Mouse (Mus musculus) limb, embryonic 10.5 days (tissue): ENCODE results near the gene Tnfrsf13c. TPM values are rescaled to one million over a fixed set of nuclear protein-coding genes. Genes with fewer than 3 reads are reported as not detected.

Experiments
- DNase-seq: peaks from one replicate; pipeline ENCODE4 v3.0.0-alpha.2; 2017; ENCODE audit warnings: low spot score
- H3K27ac ChIP-seq: fragments of 300-500 bp; sonication (generic); 2 replicates; pipeline ENCODE4 v1.5.1; 2016; ENCODE audit warnings: mild to moderate bottlenecking
- H3K27me3 ChIP-seq: fragments of 300-500 bp; sonication (generic); 2 replicates; pipeline ENCODE4 v1.6.1; 2016; ENCODE audit warnings: low read depth, mild to moderate bottlenecking; ENCODE audit not compliant: poor library complexity, severe bottlenecking
- H3K36me3 ChIP-seq: fragments of 300-500 bp; sonication (generic); 2 replicates; pipeline ENCODE4 v1.6.1; 2016; ENCODE audit warnings: mild to moderate bottlenecking, moderate library complexity
- H3K4me1 ChIP-seq: fragments of 300-500 bp; sonication (generic); 2 replicates; pipeline ENCODE4 v1.6.1; 2016
- H3K4me3 ChIP-seq: fragments of 300-500 bp; sonication (generic); 2 replicates; pipeline ENCODE4 v1.5.1; 2016; ENCODE audit warnings: mild to moderate bottlenecking, moderate library complexity
- H3K9me3 ChIP-seq: fragments of 300-500 bp; sonication (generic); replicated peaks from 2 replicates; pipeline ENCODE4 v1.6.1; 2016; ENCODE audit warnings: mild to moderate bottlenecking
- WGBS: fragments of 180-500 bp; shearing (Covaris S2); methylation state at CpG from one replicate; pipeline ENCODE4 v1.1.7; 2016; 5-methylcytosine and 5-hydroxymethylcytosine counted together
- polyA plus RNA-seq: library from polyadenylated mRNA; unstranded; fragments of >200 nt; fragmentation: Nextera tagmentation; extraction: Ambion mirVana; gene quantifications from 2 replicates; pipeline ENCODE4 v1.2.1, GENCODE M21; 2016

The Tnfrsf13c gene
- polyA plus RNA-seq, 1 experiment from 2014 or later: 0.33 TPM

DNA sequence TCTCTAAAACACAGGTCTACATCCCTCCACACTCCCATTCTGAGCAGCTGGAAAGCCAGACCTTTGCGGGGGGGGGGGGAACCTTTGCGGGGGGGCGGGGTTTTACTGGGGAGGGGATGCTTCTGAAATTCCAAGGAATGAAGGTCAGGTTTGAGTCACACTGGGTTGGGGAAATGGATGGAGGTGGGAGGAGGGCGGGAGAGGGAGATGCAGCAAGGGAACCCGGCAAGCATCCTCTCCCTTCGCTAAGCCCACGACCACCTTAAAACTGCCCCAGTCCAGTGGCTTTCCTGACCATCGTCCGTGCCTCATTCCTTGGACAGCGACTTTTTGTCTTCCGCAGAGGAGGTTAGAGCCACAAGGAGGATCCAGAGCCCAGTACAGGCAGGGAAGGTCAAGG is 12.9 kb downstream of the Tnfrsf13c start:
- 5% methylated on average over 11 of the region's 11 CpGs for WGBS
- peaks cover 100% of the 10 kb centered on the region for H3K27me3 ChIP-seq
- peak overlapping the region; percentile 54 for H3K4me3 ChIP-seq
- H3K9me3 ChIP-seq: no peaks in the 10 kb centered on the region
- DNase-seq: no peak
- H3K36me3 ChIP-seq: peaks cover 10% of the 10 kb centered on the region
- no peak overlapping the region for H3K27ac ChIP-seq
- peaks cover 42% of the 10 kb centered on the region for H3K4me1 ChIP-seq

GRCm38 (mm10) chr15:82210801-82211200 is 13.4 kb downstream of the Tnfrsf13c start:
- H3K27ac ChIP-seq: no peak overlapping the region
- H3K9me3 ChIP-seq: no peaks in the 10 kb centered on the region
- H3K4me1 ChIP-seq: peaks cover 42% of the 10 kb centered on the region
- DNase-seq: no peak
- peaks cover 14% of the 10 kb centered on the region for H3K36me3 ChIP-seq
- peaks cover 100% of the 10 kb centered on the region for H3K27me3 ChIP-seq
- H3K4me3 ChIP-seq: no peak overlapping the region
- WGBS: 28% methylated on average over 1 of the region's 1 CpGs

DNA sequence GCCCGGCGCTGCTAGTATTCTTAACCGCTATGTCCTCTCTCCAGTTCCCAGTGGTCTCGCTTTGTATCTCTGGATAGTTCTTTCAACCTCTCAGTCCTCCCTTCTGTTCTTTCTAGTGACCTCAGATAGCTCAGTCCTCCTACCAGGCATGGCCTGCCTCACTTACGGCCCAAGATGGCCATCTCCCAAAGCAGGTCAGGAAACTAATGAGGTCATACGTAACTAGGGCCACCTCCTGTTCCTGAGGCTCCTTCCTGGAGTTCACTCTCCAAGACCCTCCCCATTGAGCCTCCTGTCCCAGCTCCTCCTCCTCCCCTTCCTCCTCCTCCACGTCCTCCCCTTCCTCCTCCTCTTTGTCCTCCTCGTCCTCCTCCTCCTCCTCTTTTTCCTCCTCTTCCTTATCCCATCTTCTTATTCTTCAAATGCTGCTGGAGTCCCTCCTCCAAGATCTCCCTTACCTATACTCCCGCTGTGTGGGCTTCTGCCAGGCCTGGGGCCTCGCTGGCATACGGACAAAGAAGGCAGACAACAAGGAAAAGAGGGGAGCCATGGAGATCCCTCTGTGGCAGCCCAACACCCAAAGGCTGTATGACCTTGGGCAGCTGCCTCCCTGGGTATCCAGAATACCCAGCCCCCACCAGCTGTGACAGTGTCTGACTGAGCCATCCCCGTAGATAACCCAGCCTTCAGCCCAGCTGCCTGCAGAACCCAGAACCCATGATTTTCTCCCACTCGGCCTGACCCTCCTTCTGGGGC is 14.7 kb downstream of the Tnfrsf13c start:
- Histone ChIP-seq H3K27ac (no peak overlapping the region), H3K27me3 (peaks cover 100% of the 10 kb centered on the region), H3K9me3 (no peaks in the 10 kb centered on the region), H3K4me3 (no peak overlapping the region), H3K4me1 (peaks cover 47% of the 10 kb centered on the region), H3K36me3 (peaks cover 28% of the 10 kb centered on the region)
- 83% methylated on average over 13 of the region's 13 CpGs for WGBS
- no peak for DNase-seq

- no peak for DNase-seq
- Histone ChIP-seq H3K4me1 (peaks cover 47% of the 10 kb centered on the region), H3K27me3 (peaks cover 92% of the 10 kb centered on the region), H3K27ac (no peak overlapping the region), H3K36me3 (peaks cover 39% of the 10 kb centered on the region), H3K4me3 (no peak overlapping the region), H3K9me3 (no peaks in the 10 kb centered on the region)
- WGBS: 83% methylated on average over 8 of the region's 8 CpGs
These were observed 15.9 kb downstream of the Tnfrsf13c start for GRCm38 (mm10) chr15:82208307-82208706.

DNA sequence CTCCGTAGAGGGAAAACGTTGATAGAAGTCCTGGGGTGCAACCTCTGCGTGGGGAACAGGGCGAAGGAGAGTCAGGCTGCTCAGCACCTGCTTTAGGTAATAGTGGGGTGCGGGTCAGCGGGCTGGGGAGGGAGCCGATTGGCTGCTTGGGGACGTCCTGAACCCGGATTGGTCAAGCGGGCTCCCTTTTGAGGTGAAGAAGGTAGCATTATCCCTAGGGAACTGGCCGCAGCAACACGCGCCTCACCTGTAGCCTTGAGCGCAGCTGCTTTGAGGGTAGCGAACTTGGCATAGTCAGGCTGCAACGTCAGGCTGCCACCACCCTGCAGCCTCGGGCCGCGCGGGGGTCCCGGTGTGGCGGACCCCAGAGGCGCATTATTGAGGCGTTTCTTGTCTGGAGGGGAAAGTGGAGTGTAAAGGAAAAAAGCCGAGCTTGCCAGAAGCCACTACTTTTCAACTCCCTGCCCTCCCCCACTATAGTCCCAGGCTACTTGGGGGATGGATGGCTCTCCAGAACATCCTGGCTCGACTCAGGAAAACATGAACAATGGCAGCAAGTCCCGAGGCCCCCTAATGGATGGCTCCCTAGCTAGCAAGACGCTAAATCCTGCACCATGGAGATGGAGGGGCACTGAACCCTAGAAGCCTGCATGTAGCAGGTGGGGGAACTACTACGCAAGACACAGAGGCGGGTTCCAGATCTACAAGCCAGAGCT is 16.5 kb downstream of the Tnfrsf13c start:
- peaks cover 42% of the 10 kb centered on the region for H3K4me1 ChIP-seq
- H3K4me3 ChIP-seq: peak overlapping the region; percentile 18; the same call in 1 of the 2 replicates
- WGBS: 10% methylated on average over 30 of the region's 30 CpGs
- H3K27me3 ChIP-seq: peaks cover 85% of the 10 kb centered on the region
- H3K27ac ChIP-seq: no peak overlapping the region
- H3K36me3 ChIP-seq: peaks cover 46% of the 10 kb centered on the region
- no peak for DNase-seq
- H3K9me3 ChIP-seq: no peaks in the 10 kb centered on the region

- peaks cover 80% of the 10 kb centered on the region for H3K27me3 ChIP-seq
- H3K4me1 ChIP-seq: peaks cover 36% of the 10 kb centered on the region
- peak overlapping the region; percentile 18; the same call in 1 of the 2 replicates for H3K4me3 ChIP-seq
- no peaks in the 10 kb centered on the region for H3K9me3 ChIP-seq
- no peak overlapping the region for H3K27ac ChIP-seq
- H3K36me3 ChIP-seq: peaks cover 52% of the 10 kb centered on the region
- 9% methylated on average over 34 of the region's 34 CpGs for WGBS
- DNase-seq: no peak
These were observed 17.1 kb downstream of the Tnfrsf13c start for GRCm38 (mm10) chr15:82207105-82207459.

GRCm38 (mm10) chr15:82206365-82207104 is 17.6 kb downstream of the Tnfrsf13c start:
- 51% methylated on average over 9 of the region's 9 CpGs for WGBS
- Histone ChIP-seq H3K27me3 (peaks cover 74% of the 10 kb centered on the region), H3K27ac (no peak overlapping the region), H3K4me3 (no peak overlapping the region), H3K9me3 (no peaks in the 10 kb centered on the region), H3K36me3 (peaks cover 57% of the 10 kb centered on the region), H3K4me1 (peaks cover 31% of the 10 kb centered on the region)
- DNase-seq: no peak

GRCm38 (mm10) chr15:82204680-82205371 is 19.3 kb downstream of the Tnfrsf13c start:
- 57% methylated on average over 10 of the region's 10 CpGs for WGBS
- Histone ChIP-seq H3K27ac (no peak overlapping the region), H3K27me3 (peaks cover 57% of the 10 kb centered on the region), H3K4me1 (peaks cover 26% of the 10 kb centered on the region), H3K4me3 (no peak overlapping the region), H3K9me3 (no peaks in the 10 kb centered on the region), H3K36me3 (peaks cover 74% of the 10 kb centered on the region)
- DNase-seq: no peak

GRCm38 (mm10) chr15:82203611-82204351 is 20.4 kb downstream of the Tnfrsf13c start:
- peaks cover 85% of the 10 kb centered on the region for H3K36me3 ChIP-seq
- no peaks in the 10 kb centered on the region for H3K9me3 ChIP-seq
- H3K4me1 ChIP-seq: peaks cover 26% of the 10 kb centered on the region
- no peak for DNase-seq
- 87% methylated on average over 20 of the region's 20 CpGs for WGBS
- no peak overlapping the region for H3K4me3 ChIP-seq
- H3K27ac ChIP-seq: no peak overlapping the region
- H3K27me3 ChIP-seq: peaks cover 47% of the 10 kb centered on the region

DNA sequence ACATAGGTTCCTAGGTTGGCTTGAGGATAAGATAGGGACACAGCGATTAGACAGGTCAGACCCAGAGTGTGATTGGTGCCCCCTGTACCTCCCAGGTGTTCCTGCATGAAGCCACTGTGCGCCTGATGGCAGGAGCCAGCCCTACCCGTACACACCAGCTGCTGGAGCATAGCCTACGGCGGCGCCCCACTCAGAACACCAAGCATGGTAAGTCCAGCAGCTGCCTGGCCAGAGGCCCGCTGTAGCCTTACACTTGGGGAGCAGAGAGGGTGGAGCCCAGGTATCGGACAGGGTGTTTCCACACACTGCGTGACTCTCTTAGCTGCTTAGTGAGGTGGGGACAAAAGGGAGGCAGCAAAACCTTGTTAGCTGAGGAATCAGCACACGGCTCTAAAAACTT is 21.1 kb downstream of the Tnfrsf13c start:
- WGBS: 94% methylated on average over 10 of the region's 10 CpGs
- H3K36me3 ChIP-seq: peaks cover 90% of the 10 kb centered on the region
- no peak for DNase-seq

DNA sequence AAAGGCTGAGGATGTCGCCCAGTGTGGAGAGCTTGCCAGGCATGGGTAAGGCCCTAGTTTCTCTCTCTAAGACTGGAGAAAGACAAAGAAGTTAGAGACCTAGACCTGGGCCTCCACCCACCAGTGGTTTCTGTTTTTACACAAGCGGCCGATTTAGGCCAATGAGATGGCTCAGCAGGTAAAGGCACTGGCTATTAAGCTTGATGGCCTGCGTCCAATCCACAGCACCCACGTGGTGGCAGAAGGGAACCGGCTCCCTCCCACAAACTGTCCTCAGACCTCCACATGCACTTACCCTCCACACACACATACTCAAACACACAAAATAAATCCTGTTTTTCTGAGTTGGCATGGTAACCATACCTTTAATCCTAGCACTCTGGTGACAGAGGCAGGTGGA is 22.1 kb downstream of the Tnfrsf13c start:
- H3K36me3 ChIP-seq: peaks cover 99% of the 10 kb centered on the region
- H3K27ac ChIP-seq: no peak overlapping the region
- peaks cover 30% of the 10 kb centered on the region for H3K27me3 ChIP-seq
- 91% methylated on average over 6 of the region's 6 CpGs for WGBS
- H3K4me3 ChIP-seq: no peak overlapping the region
- DNase-seq: no peak
- H3K9me3 ChIP-seq: no peaks in the 10 kb centered on the region
- H3K4me1 ChIP-seq: peaks cover 19% of the 10 kb centered on the region

More for the DNA sequence above, 21.1 kb downstream of the Tnfrsf13c start:
- no peak overlapping the region for H3K27ac ChIP-seq
- H3K27me3 ChIP-seq: peaks cover 40% of the 10 kb centered on the region
- H3K4me3 ChIP-seq: no peak overlapping the region
- H3K9me3 ChIP-seq: no peaks in the 10 kb centered on the region
- H3K4me1 ChIP-seq: peaks cover 26% of the 10 kb centered on the region

DNA sequence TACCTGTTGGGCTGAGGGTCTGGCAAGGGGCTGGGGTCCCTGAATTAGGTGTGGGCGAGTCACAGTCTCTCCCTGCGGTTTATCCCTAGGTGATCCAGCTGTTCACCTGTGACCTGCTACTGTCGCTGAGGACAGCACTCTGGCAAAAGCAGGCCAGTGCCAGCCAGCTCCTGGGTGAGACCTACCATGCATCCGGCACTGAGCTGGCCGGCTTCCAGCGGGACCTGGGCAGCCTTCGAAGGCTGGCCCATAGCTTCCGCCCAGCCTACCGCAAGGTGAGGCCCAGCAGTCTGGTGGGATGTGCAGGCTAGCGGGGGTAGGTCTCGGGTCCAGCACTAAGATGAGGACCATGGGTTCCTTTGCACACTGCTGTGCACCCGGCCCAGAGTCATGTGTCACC is 24.6 kb downstream of the Tnfrsf13c start:
- Histone ChIP-seq H3K9me3 (no peaks in the 10 kb centered on the region), H3K27ac (peak overlapping the region; percentile 14; the same call in 1 of the 2 replicates), H3K4me1 (peaks cover under 1% of the 10 kb centered on the region; the same call in 1 of the 2 replicates), H3K36me3 (peaks cover 100% of the 10 kb centered on the region), H3K4me3 (no peak overlapping the region), H3K27me3 (peaks cover 4% of the 10 kb centered on the region)
- DNase-seq: no peak
- WGBS: 90% methylated on average over 12 of the region's 12 CpGs
